Mouse (Mus musculus) urinary bladder, postnatal 4 days (tissue): ENCODE results near the gene Zkscan17.
"Not testable (repeated sequence)": the region's sequence is repeated elsewhere in the genome, so short reads cannot be mapped to it uniquely, and the experiment has no call there.

Source experiments
- DNase-seq, 2 experiments: peaks; one replicate each; pipeline ENCODE4 v3.0.0; 2021 to 2022; ENCODE audit warnings: low spot score in 2 of 2

Zkscan17 gene

DNA sequence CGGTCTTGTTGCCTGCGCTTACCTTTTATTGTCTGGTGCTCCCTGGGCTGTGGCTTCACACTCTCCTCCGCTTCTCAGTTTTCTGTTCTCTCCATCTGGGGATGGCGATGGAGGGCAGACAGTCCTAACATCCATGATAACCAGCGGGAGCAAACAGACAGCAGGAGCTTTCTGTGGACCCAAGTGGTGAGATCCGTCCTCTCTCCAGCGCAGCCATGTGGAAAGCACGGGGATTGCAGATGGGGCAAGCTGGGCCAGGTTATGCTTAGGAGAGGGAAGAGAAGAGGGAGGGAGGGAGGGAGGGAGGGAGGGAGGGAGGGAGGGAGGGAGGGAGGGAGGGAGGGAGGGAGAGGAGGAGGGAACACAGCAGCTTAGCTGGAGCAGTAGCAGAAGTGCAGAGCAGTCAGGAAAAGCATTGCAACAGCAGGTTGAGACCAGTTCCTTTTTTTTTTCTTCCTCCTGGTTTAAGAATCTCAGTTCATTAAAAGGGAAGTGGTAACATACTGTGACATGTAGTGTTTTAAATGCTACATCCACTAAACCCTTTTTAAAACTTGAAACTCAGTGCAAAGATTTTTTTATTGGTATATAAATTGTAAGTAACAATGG, at the start of gene Zkscan17:
Gene Zkscan17 (minus strand): TSS at position 280 of the 609 bp plus-strand sequence.
- DNase-seq, result no peak

DNA sequence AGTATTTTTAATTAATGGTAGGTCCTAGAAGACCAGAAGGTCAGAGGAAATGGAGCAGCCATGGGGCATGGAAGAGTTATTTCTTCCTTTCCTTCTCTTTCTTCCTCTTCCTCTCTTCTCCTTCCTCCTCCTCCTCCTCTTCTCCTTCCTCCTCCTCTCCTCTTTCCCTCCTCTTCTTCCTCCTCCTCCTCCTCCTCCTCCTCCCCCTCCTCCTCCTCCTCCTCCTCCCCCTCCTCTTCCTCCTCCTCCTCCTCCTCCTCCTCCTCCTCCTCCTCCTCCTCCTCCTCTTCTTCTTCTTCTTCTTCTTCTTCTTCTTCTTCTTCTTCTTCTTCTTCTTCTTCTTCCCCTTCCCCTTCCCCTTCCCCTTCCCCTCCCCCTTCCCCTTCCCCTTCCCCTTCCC, 49.6 kb upstream of the Zkscan17 start, which contains the start of gene Olfr222:
Gene Olfr222 (minus strand): TSS at position 101 of the 400 bp plus-strand sequence.
- not testable (repeated sequence) for DNase-seq

DNA sequence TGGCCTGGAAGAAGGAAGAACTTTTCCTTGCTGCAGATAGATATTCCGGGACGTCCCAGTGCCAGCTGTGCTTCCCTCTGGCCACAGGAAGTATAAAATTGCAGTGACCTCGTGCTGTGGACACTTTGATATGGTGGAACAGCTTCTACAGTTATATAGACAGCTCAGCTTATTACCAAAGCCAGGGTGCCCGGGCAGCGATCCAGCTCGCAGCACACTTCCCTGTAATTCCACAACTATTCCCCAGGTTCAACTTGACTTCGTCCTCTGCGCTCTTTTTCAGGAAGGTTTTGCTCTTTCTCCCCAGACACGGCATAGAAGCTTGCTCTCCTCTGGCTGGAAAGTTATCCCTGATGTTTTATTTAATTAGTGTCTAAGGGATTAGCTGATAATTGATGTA, 49.2 kb upstream of the Zkscan17 start:
- peak in 1 of 2 experiments; percentile 25 for DNase-seq

DNA sequence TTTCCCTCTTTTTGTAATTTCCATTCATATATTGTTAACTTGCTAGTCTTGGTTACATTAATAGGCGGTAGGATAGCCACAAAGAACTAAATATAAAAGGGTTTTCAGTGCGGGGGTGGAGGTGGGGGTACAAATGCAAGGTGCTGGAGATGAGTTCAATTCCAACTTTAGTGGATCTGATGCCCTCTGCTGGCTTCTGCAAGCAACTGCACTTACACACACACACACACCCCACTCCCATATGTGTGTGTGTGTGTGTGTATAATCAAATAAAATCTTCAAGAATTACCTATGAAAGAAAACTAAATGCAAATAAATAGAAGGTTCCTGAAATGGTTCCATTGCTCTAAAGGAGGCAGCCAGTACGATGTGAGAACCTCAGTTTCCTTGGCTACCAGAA, 42.8 kb upstream of the Zkscan17 start:
- no peak for DNase-seq

DNA sequence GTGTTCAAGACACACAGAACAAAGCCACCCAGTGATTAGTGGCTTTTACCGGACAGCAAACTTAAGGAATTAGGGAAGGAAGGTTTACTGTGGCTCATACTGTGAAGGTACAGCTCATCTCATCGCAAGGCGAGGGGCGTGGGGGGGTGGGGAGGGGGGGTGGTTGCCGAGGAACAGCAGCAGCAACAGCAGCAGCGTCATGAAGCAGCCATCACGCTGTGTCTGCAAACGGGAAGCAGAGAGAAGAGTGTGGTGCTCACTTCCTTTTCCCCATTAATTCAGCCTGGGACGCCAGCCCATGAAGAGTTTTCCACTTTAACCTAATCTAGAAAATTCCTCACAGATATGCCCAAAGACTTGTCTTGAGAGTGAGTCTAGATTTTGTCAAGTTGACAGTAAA, 36.3 kb upstream of the Zkscan17 start:
- no peak for DNase-seq

DNA sequence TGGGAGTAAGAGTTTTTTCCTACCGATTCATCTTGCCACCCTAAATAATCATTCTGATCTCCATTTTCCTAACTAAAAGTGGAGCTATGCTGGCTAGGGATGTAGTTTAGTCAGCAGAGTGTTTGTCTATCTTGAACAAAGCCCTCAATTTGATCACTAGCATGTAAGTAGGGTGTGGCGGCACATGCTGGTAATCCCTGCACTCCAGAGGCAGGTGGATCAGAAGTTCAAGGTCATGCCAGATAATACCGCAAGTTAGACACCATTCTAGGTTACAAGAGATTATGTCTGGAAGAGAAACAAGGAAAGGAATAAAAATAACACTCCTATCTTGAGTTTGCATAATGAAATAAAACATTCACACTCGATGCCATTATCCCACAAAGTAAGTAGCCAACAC, 35.8 kb upstream of the Zkscan17 start:
- DNase-seq, result no peak

DNA sequence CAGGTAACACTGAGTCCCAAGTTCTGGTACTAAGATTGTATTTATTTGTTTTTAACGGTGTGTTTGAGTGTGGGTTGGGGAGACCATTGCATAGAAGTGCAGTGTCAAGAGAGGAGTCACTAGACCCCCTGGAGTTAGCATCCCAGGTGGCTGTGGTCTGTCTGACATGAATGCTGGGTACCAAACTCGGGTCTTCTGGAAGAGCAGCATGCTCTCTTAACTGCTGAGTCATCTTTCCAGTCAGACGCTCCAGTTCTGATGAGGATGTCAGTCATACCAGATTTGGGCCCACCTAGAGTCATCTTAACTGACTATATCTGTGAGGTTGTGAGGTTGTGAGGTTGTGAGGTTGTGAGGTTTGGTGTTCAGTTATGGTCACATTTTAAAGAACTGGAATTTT, 34.4 kb upstream of the Zkscan17 start:
- no peak for DNase-seq

DNA sequence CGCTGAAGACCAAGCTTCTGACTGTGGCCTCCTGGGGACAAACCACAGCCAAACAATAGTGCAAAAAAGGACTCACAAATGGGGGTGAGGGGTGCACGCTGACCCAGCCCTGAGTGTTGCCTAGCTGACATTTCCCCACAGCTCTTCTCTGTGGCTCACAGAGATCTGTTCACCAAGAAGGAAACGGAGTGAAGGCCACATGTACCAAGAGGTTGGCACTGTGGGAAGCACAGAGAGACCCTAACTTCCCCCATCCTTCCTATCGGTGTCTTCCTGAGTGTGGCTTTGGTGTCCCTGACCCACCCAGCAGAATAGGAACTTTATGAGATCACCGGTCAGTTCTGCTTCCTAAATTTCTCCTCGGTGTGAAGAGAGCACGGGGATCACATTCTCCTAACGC, 28.0 kb upstream of the Zkscan17 start:
- no peak for DNase-seq

DNA sequence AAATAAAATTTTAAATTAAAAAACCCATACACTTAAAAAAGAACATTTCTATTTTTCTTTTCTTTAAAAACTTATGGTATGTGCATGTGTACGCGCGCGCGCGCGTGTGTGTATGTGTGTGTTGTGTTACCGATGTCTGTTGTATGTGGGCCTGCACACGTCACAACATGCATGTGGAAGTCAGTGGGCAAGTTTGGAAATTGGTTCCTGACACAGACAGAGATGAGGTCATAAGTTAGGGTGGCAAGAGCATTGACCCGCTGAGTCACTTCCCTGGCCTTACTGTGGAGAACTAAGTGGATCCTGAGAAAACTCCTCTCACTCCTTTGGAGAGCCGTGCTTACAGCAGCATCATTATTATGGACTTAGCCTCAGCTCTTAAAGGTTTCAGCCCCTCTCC, 27.6 kb upstream of the Zkscan17 start:
- DNase-seq, result no peak

DNA sequence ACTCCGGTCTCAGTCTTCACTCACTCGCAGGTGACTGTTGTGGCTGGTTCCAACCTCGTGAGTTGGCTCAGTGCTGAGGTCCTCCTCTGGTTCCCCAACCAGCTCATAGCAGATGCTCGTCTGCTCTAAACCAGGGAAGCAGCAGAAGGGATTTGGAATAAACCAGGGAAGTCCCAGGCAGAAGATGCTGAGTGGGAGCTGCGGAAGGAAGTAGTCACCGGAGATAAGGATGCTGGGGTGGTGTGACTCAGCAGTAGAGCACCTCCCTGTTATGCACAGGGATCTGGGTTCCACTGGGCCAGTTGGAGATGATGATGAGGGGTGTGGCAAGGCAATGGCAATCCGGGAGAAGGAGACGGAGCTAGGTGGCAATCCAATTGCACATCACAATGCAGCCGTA, 17.5 kb upstream of the Zkscan17 start:
- DNase-seq, result no peak

DNA sequence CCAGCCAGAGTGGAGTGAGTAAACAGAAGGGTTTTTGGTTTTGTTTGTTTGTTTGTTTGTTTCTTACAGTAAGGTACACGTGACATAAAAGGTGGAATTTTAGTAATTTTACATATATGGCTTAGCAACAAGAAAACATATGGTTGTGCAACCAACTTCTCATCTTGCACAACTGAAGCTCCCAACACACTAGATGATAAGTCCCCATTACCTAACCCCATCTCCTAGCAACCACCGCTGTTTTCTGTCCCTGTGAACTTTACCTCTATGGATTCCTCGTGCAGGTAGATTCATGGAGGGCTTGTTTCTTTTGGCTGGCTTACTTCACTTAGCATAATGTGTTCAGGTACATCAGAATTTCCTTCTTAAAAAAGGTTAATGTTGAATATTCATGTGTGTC, 16.8 kb upstream of the Zkscan17 start:
- no peak for DNase-seq

DNA sequence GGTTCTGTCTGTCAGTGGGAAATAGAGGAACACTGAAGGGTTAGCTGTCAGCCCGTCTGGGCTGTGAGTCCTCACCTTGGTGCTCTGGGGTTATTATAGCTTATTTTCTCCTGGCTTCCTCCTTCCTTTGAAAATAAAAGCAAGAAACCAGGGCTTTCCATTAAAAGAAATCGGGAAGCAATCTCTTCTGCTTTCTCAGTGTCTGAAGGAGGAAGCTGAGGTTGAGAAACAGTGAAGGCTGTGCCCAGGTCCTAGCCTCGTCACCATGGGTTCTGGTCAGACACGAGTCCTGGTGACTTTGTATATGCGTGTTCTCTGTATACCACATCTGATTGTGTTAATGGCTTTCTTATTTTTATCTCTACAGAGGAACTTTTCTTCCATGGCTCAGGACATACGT, 15.9 kb upstream of the Zkscan17 start:
- no peak for DNase-seq

DNA sequence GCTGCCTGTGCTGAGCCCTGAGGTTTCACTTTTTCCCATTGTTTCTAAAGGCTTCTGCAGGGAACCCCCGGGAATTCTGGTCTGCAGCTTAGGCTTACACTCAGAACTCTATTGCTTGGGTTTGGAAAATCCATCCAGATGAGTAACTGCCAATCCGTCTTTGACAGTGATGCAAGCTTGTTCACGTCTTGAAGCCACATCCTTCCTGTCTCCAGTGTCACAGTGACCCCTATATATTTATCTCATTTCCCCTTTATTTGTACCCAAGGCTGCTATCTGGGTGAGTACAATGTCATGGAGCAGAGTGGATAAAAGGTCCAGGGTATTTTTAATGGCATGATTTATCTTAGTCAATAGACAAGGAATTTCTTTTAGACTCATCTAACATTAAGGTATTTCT, 14.8 kb upstream of the Zkscan17 start, which contains the start of gene Nlrp3:
Gene Nlrp3 (plus strand): TSS at position 245 of the 400 bp plus-strand sequence.
- DNase-seq, result no peak

DNA sequence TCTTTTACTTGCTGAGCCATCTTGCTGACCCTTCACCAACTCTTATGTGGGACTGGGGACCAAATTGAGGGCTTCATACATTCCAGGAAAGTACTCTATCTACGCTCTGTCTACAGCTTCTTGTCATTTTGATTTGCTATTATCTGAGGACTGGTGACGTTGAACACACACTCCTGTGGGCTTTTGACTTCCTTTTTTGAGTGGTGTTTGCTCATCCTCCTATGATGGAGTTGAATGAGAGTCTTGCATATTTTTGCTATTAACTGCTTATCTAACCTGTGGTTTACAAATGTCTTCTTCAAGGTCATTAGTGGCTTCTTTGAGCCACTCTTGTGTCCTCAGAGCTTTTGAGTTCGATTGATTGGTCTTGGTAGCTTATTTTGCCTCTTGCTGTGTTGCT, 13.6 kb upstream of the Zkscan17 start:
- DNase-seq, result no peak

DNA sequence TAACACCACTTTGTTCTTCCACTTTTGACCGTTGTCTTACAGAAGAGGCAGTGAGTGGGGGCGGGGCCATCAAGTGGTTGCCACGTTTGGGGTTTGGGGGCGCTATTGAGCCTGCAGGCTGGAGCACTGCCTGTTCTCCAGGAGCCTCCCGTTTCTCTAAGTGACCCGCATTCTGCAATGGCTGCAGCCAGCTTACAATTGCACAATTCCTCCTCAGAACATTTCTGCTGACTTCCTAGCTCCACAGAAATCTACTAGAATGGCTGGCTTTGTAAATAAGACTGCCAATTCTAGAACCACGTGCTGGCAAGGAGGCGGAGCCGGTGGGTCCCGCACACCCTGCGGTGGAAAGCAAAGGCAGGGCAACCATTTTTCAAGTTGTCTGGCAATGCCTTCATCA, 11.8 kb upstream of the Zkscan17 start:
- peak; percentile 59 to 75 for DNase-seq

DNA sequence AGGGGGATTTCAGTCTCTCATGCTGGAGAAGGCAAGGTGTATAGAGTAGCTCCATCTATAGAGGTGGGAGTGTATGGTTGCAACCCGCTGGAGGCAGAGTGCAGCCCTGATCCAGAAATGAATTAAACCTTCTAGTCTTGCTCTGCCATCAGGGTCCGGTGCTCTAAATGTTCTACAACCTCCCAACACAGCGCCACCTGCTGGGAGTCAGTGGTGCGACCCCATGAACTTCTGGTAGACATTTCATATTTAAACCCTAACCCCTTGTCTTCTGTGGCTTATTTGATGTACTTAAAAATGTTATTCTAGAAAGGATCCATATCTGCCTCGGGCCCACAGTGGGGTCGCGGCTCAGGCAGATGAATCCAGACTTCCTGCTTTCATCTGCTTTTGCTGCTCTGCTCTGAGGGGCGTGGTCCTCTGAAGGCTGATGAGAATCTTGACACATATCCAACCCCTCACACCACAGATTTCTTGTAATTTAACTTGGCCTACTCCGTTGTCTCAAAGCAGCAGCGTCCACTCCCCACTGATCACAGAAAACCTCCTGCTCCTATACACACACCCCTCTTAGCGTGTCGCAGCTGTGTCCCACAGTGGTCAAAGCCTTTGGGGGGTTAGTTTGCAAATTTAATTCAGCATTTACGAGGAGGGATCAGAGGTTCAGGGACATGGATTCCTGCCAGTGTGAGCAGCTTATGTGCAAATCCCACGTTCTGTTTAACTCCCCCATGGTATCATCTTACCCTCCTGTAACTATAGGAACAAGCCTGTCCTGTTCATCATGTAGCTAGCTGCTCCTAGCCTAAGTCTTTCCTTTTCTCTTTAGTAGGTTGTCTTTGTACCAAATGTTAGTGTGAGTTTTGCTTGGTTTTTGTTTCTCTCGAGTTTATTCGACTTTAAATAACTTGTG, 10.9 kb upstream of the Zkscan17 start:
- DNase-seq, result peak in 1 of 2 experiments; percentile 68

DNA sequence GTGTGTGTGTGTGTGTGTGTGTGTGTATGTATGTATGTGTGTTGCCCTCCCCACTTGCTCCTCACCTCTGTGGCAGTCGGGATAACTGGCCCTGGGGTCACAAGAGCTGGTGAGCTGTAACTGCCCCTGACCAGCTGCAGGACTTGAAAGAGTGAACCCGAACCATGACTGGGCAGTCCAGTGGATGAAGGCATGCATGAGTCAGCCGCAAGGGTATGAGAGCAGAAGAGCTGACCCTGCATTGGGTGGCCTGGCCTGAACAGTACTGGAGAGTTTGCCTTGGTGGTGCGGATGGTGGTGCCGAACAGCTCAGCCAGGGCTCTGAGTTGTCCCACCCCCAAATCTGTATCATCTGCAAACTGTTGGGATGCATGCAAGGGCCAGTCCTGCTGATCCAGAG, 5.0 kb upstream of the Zkscan17 start:
- no peak for DNase-seq

DNA sequence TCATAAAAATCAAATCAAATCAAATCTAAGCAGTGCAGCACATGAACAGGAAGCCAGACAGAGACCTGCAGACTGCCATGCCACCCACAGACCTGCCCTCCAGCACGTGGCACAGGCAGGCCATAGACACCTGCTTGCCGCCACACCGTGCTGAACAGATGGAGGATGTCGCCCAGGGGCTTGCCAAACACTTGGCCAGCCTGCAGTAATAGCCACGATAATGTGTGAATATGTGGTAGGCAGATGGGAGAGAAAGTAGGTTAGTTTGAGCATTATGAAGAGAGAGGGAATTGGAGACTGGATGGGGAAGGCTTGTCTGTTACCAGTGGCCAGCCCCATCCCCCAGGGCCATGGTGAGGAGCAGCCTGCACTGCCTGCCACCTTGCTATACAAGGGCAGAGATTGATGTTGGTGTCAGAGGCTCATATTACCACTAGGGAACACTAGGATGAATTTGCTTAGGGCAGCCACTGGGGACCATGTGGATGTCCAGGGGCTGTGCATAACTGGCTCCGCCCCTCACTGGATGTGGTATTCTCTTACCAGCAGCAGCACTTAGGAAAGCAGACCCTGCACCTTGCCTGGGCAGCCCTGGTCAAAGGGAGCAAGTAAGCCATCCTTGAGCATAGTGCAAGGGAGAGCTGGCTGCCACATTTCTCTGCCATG, 4.5 kb upstream of the Zkscan17 start:
- no peak for DNase-seq

DNA sequence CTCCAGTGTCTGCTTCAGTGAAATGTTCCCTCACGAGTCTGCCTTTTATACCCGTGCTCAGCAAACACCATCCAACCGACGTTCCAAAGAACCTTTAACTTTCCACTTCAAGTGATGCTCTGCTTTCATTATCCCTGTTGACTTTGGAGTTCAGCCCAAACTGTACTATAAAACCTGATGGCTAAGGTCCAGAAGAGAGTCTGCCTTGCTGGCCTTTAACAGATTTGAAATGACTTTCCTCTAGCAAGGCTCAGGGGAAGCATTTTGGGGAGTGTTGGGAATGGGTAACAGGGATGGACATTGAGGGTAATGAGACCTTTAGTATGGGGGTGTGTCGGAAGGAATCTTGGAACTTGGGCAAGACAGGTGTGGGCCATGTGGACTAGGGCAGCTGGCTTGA, 3.7 kb upstream of the Zkscan17 start:
- no peak for DNase-seq

DNA sequence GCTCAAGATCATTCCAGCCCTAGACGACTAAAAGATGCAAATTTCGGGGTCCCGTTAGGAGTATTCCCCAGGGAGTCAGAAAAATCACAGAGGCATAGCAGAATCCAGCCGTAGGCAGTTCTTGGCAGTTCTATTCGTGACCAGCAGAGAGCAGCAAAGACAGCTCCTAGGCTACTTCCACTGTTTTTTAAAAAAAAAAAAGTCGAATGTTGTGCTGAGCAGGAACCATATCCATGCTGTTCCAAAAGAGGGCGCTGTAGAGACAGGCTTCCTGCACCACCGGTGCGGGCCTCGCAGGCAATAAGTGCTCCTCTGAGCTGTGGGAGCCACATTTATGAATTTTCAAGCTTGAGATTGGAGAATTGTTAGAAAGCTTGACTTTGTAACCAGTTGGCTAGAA, 1.3 kb downstream of the Zkscan17 start:
- DNase-seq, result peak; percentile 62 to 75

DNA sequence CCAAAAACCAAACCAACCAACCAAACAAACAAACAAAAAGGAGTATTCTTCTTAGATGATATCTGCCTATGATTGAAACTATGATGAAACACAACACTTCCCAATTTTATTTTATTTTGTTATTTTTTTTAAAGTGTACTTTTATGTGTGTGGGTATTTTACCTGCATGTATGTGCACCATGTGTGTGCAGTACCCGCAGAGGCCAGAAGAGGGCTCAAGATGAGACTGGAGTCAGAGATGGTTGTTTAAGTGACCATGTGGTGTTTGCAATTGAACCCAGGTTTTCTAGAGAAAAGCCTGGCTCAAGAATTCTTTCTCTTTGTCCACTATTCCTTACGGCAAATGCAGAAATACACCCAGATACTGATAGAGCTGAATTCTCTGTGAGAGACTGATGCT, 2.4 kb downstream of the Zkscan17 start:
- DNase-seq, result no peak

DNA sequence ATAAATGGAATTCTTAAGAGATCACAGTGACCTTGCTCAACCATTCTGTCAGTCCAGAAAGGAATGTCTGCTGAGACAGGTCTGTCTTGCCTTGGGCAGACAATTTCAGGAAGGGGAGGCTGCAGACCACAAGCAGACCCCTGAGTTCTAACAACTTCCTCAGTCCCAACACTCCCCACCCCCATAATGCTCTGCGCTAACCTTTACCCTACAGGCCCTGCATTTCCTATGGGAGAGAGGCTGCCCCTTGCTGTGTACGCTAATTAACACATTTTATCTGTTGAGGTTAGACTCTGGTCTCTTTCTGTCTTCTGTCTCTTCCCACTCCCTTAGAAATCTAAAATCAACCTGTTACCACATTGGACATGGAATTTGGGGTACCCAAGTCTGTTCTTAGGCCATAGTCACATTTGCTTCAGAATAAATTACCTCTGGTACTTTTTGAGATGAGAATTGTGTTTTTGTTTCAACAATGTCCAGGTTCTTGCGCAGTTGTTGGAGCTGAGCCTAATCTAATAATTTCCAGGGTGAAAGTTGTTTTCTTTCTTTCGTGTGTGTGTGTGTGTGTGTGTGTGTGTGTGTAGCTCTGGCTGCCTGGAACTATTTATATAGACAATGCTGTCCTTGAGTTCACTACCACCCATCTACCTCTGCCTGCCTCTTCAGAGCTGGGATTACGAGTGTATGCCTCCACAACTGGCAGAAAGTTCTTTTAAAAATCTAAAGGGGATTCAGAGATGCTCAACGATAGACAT, 6.6 kb downstream of the Zkscan17 start:
- DNase-seq, result no peak
